10 mouse cellular contexts compared by ENCODE assay signal in genomic region chr7:64889919-64890318, GRCm38 (mm10). TPM values are rescaled to one million over a fixed set of nuclear protein-coding genes. Genes with fewer than 3 reads are reported as not detected.
DNase-seq lines count a peak whose midpoint lies in the region; ATAC-seq lines count a peak whose summit lies in the region.
"Had no signal": no experiment of that assay in that cellular context is flagged by ENCODE, and none has a peak within 500 bp of the region (broad histone marks: within the 10 kb centered on the region; RNA-seq: fewer than 3 reads in every experiment).

No protein-coding gene starts in this region.

- WGBS in hindbrain, embryonic 15.5 days: 62% methylated on average over 9 of the region's 9 CpGs
- 90% methylated on average over 9 of the region's 9 CpGs for WGBS in hindbrain, embryonic 10.5 days
- WGBS in hindbrain, embryonic 16.5 days: 63% methylated on average over 9 of the region's 9 CpGs
- WGBS in midbrain, embryonic 16.5 days: 73% methylated on average over 9 of the region's 9 CpGs
- 75% methylated on average over 9 of the region's 9 CpGs for WGBS in intestine, embryonic 15.5 days

- no peaks in the 10 kb centered on the region for H3K36me3 ChIP-seq in hindbrain, embryonic 15.5 days
- no peaks in the 10 kb centered on the region for H3K36me3 ChIP-seq in hindbrain, embryonic 10.5 days
- no peaks in the 10 kb centered on the region for H3K36me3 ChIP-seq in hindbrain, embryonic 16.5 days (ENCODE audit: control insufficient read depth, insufficient read depth, low read length)
- no peaks in the 10 kb centered on the region for H3K36me3 ChIP-seq in midbrain, embryonic 16.5 days (ENCODE audit: control insufficient read depth, insufficient read depth, low read length)
- H3K36me3 ChIP-seq in intestine, embryonic 15.5 days: no peaks in the 10 kb centered on the region
- H3K36me3 ChIP-seq: embryonic facial prominence, embryonic 12.5 days; stomach, embryonic 15.5 days had no signal

- H3K27ac ChIP-seq in hindbrain, embryonic 15.5 days (replicated peaks): no peak overlapping the region
- H3K27ac ChIP-seq in hindbrain, embryonic 10.5 days: no peak overlapping the region
- H3K27ac ChIP-seq in hindbrain, embryonic 16.5 days (ENCODE audit: low read depth, low read length): no peak overlapping the region
- H3K27ac ChIP-seq in midbrain, embryonic 16.5 days (ENCODE audit: low read length): no peak overlapping the region
- H3K27ac ChIP-seq in intestine, embryonic 15.5 days: no peak overlapping the region
- H3K27ac ChIP-seq: embryonic facial prominence, embryonic 12.5 days; stomach, embryonic 15.5 days had no signal

- H3K27me3 ChIP-seq in hindbrain, embryonic 15.5 days: no peaks in the 10 kb centered on the region
- no peaks in the 10 kb centered on the region for H3K27me3 ChIP-seq in hindbrain, embryonic 10.5 days (ENCODE audit: insufficient read depth, poor library complexity, severe bottlenecking)
- H3K27me3 ChIP-seq in hindbrain, embryonic 16.5 days (replicated peaks; ENCODE audit: control insufficient read depth, insufficient read depth, low read length): no peaks in the 10 kb centered on the region
- no peaks in the 10 kb centered on the region for H3K27me3 ChIP-seq in midbrain, embryonic 16.5 days (ENCODE audit: control insufficient read depth, insufficient read depth, low read depth, low read length)
- no peaks in the 10 kb centered on the region for H3K27me3 ChIP-seq in intestine, embryonic 15.5 days (replicated peaks)
- H3K27me3 ChIP-seq: embryonic facial prominence, embryonic 12.5 days; stomach, embryonic 15.5 days had no signal

- H3K4me1 ChIP-seq in hindbrain, embryonic 15.5 days (replicated peaks): 0 out of 2 replicates have a peak, but pooled peaks cover 3% of the 10 kb centered on the region
- H3K4me1 ChIP-seq in hindbrain, embryonic 10.5 days (replicated peaks): no peaks in the 10 kb centered on the region
- no peaks in the 10 kb centered on the region; the same call in 1 of the 2 replicates for H3K4me1 ChIP-seq in hindbrain, embryonic 16.5 days (ENCODE audit: control insufficient read depth, insufficient read depth, low read depth, low read length)
- H3K4me1 ChIP-seq in midbrain, embryonic 16.5 days (ENCODE audit: control insufficient read depth, insufficient read depth, low read length): peaks cover 3% of the 10 kb centered on the region; the same call in 1 of the 2 replicates
- H3K4me1 ChIP-seq in intestine, embryonic 15.5 days (replicated peaks): no peaks in the 10 kb centered on the region
- H3K4me1 ChIP-seq: embryonic facial prominence, embryonic 12.5 days; stomach, embryonic 15.5 days had no signal

- H3K9me3 ChIP-seq in hindbrain, embryonic 15.5 days: no peaks in the 10 kb centered on the region
- H3K9me3 ChIP-seq in hindbrain, embryonic 10.5 days: no peaks in the 10 kb centered on the region
- no peaks in the 10 kb centered on the region for H3K9me3 ChIP-seq in hindbrain, embryonic 16.5 days (ENCODE audit: control insufficient read depth, low read length)
- H3K9me3 ChIP-seq in midbrain, embryonic 16.5 days (replicated peaks; ENCODE audit: control insufficient read depth, low read length, poor library complexity, severe bottlenecking): no peaks in the 10 kb centered on the region
- H3K9me3 ChIP-seq in intestine, embryonic 15.5 days: no peaks in the 10 kb centered on the region
- H3K9me3 ChIP-seq: embryonic facial prominence, embryonic 12.5 days; stomach, embryonic 15.5 days had no signal

- no peak overlapping the region for H3K4me3 ChIP-seq in hindbrain, embryonic 15.5 days
- H3K4me3 ChIP-seq in hindbrain, embryonic 10.5 days: no peak overlapping the region
- H3K4me3 ChIP-seq in hindbrain, embryonic 16.5 days (ENCODE audit: low read length): no peak overlapping the region
- H3K4me3 ChIP-seq in midbrain, embryonic 16.5 days (ENCODE audit: low read depth, low read length): no peak overlapping the region
- H3K4me3 ChIP-seq in intestine, embryonic 15.5 days (replicated peaks): no peak overlapping the region
- H3K4me3 ChIP-seq: embryonic facial prominence, embryonic 12.5 days; stomach, embryonic 15.5 days had no signal

- peak; percentile 63; the same call in 1 of the 2 replicates for ATAC-seq in hindbrain, embryonic 15.5 days (ENCODE audit: low FRiP score, low read depth)
- ATAC-seq in hindbrain, embryonic 16.5 days: peak; percentile 63
- no peak for ATAC-seq in midbrain, embryonic 16.5 days
- no peak for ATAC-seq in intestine, embryonic 15.5 days

- H3K9ac ChIP-seq in hindbrain, embryonic 15.5 days: no peak overlapping the region
- H3K9ac ChIP-seq in hindbrain, embryonic 16.5 days (ENCODE audit: low read depth, low read length): no peak overlapping the region
- H3K9ac ChIP-seq in midbrain, embryonic 16.5 days (ENCODE audit: low read depth, low read length): no peak overlapping the region
- H3K9ac ChIP-seq in intestine, embryonic 15.5 days: no peak overlapping the region
- H3K9ac ChIP-seq: embryonic facial prominence, embryonic 12.5 days; stomach, embryonic 15.5 days had no signal

- DNase-seq in hindbrain, embryonic 10.5 days (ENCODE audit: low spot score): no peak
- peak; percentile 51 for DNase-seq in NIH3T3 (ENCODE audit: low read depth)
- DNase-seq in fibroblast of lung, adult 2 months (ENCODE audit: low read depth): peak; percentile 51
- DNase-seq in thymus, postnatal 36 days: no peak

- no peak overlapping the region for H3K4me2 ChIP-seq in hindbrain, embryonic 15.5 days
- H3K4me2 ChIP-seq in hindbrain, embryonic 16.5 days (ENCODE audit: low read length): no peak overlapping the region
- no peak overlapping the region for H3K4me2 ChIP-seq in midbrain, embryonic 16.5 days (ENCODE audit: low read length)
- no peak overlapping the region for H3K4me2 ChIP-seq in intestine, embryonic 15.5 days (replicated peaks)
- H3K4me2 ChIP-seq: embryonic facial prominence, embryonic 12.5 days; stomach, embryonic 15.5 days had no signal

RNA-seq across cellular contexts. Expression of gene Nsmce3, which starts 17.1 kb away (rescaled TPM):
- 10.3 and 11.5 TPM in 2 replicates for polyA plus RNA-seq in hindbrain, embryonic 15.5 days (2015; fragmentation: Nextera tagmentation; extraction: Ambion mirVana)
- polyA plus RNA-seq in hindbrain, embryonic 10.5 days (2016; fragmentation: Nextera tagmentation; extraction: Ambion mirVana): 10.6 and 12.1 TPM in 2 replicates
- 10.2 and 10.9 TPM in 2 replicates for polyA plus RNA-seq in hindbrain, embryonic 16.5 days (2015; fragmentation: Nextera tagmentation; extraction: Ambion mirVana)
- 10.3 and 11.5 TPM in 2 replicates for polyA plus RNA-seq in midbrain, embryonic 16.5 days (2015; fragmentation: Nextera tagmentation; extraction: Ambion mirVana)
- 11.3 and 11.9 TPM in 2 replicates for polyA plus RNA-seq in intestine, embryonic 15.5 days (2015; fragmentation: Nextera tagmentation; extraction: Ambion mirVana)

Comparison
In these comparisons a context has a peak if more than half of its experiments do, and no peak if none do; other contexts are left out.
1. ATAC-seq: peak in hindbrain, embryonic 15.5 days (single experiment) and hindbrain, embryonic 16.5 days (single experiment); none in midbrain, embryonic 16.5 days (single experiment) and intestine, embryonic 15.5 days (single experiment).
2. DNase-seq: peak in NIH3T3 (single experiment) and fibroblast of lung, adult 2 months (single experiment); none in hindbrain, embryonic 10.5 days (single experiment) and thymus, postnatal 36 days (0 of 2).